Mouse (Mus musculus): Measurements from ENCODE around the gene Pcdh7. TPM values are rescaled to one million over a fixed set of nuclear protein-coding genes. Genes with fewer than 3 reads are reported as not detected.

The Pcdh7 gene
- polyA plus RNA-seq, 1 experiment from 2014 or later, result 16.8 TPM

GRCm38 (mm10) chr5:57821099-57821498 is 103.3 kb downstream of the Pcdh7 start:
- Histone ChIP-seq H3K4me1 (no peaks in the 10 kb centered on the region; the same call in 1 of the 2 replicates), H3K4me2 (replicated peaks) (no peak overlapping the region), H3K36me3 (no peaks in the 10 kb centered on the region), H3K9ac (no peak overlapping the region), H3K27me3 (no peaks in the 10 kb centered on the region), H3K4me3 (no peak overlapping the region), H3K27ac (0 out of 2 replicates have a peak overlapping the region, but pooled peaks have one; percentile 12), H3K9me3 (replicated peaks) (no peaks in the 10 kb centered on the region)
- 83% methylated on average over 8 of the region's 8 CpGs for WGBS
- 0 out of 2 replicates have a peak, but pooled peaks have one; percentile 19 for ATAC-seq (ENCODE audit: low FRiP score)

DNA sequence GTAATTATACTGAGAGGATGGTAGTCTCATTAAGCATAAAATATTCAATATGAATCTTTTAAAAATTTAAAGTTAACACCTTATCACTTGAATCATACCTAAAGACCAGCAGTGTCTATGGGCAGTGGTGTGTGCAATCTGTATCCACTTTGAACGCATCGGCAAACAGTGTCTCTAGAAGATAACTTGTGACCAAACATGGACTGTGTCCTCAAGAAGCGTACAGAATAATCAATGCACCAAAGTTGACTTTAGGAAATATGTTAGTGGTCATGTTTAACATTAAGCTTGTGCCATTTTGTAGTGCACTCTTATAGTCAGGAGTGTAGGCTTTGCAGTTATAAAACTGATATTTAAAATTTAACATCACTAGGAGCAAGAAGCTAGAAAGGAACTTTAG is 110.7 kb downstream of the Pcdh7 start:
- Histone ChIP-seq H3K4me3 (no peak overlapping the region), H3K27me3 (no peaks in the 10 kb centered on the region), H3K27ac (no peak overlapping the region), H3K4me1 (no peaks in the 10 kb centered on the region), H3K9me3 (replicated peaks) (no peaks in the 10 kb centered on the region), H3K36me3 (no peaks in the 10 kb centered on the region), H3K9ac (no peak overlapping the region), H3K4me2 (replicated peaks) (no peak overlapping the region)
- ATAC-seq (ENCODE audit: low FRiP score), result no peak
- WGBS, result 94% methylated on average over 3 of the region's 3 CpGs

- no peak overlapping the region for H3K4me2 ChIP-seq (replicated peaks)
- H3K4me3 ChIP-seq, result no peak overlapping the region
- ATAC-seq (ENCODE audit: low FRiP score), result no peak
- H3K27ac ChIP-seq, result no peak overlapping the region
- 70% methylated on average over 2 of the region's 2 CpGs for WGBS
- H3K4me1 ChIP-seq, result no peaks in the 10 kb centered on the region
- H3K9me3 ChIP-seq (replicated peaks), result no peaks in the 10 kb centered on the region
- no peak overlapping the region for H3K9ac ChIP-seq
- H3K36me3 ChIP-seq, result no peaks in the 10 kb centered on the region
- H3K27me3 ChIP-seq, result no peaks in the 10 kb centered on the region
Measured at GRCm38 (mm10) chr5:57837150-57837549, 119.4 kb downstream of the Pcdh7 start.

GRCm38 (mm10) chr5:57841357-57842119 is 123.8 kb downstream of the Pcdh7 start:
- no peaks in the 10 kb centered on the region for H3K36me3 ChIP-seq
- no peak for ATAC-seq (ENCODE audit: low FRiP score)
- H3K4me2 ChIP-seq (replicated peaks), result no peak overlapping the region
- H3K9ac ChIP-seq, result no peak overlapping the region
- H3K27ac ChIP-seq, result no peak overlapping the region
- no peaks in the 10 kb centered on the region for H3K9me3 ChIP-seq (replicated peaks)
- no peak overlapping the region for H3K4me3 ChIP-seq
- H3K4me1 ChIP-seq, result no peaks in the 10 kb centered on the region
- 75% methylated on average over 5 of the region's 5 CpGs for WGBS
- H3K27me3 ChIP-seq, result no peaks in the 10 kb centered on the region

DNA sequence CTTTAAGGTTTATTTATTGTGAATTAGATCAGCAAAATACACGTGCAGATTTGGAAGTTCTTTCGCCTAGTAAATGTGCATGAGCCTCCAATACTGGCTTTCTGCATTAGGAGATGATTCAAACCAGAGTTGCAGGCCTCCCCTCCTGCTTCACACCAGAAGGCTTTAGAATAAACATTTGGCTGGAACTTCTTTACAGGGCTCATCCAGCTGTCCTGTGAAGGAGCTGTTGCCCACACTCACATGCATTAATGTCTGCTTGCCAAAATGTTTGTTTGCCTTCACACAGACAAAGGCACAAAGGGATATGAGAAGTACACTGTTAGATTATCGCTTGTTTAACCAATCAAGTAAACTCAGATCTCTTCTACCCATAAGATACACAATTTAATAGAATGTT is 129.7 kb downstream of the Pcdh7 start:
- H3K27ac ChIP-seq, result no peak overlapping the region
- no peak overlapping the region for H3K4me2 ChIP-seq (replicated peaks)
- H3K9me3 ChIP-seq (replicated peaks), result no peaks in the 10 kb centered on the region
- no peaks in the 10 kb centered on the region for H3K4me1 ChIP-seq
- H3K36me3 ChIP-seq, result no peaks in the 10 kb centered on the region
- no peak overlapping the region for H3K9ac ChIP-seq
- no peak for ATAC-seq (ENCODE audit: low FRiP score)
- no peak overlapping the region for H3K4me3 ChIP-seq
- no peaks in the 10 kb centered on the region for H3K27me3 ChIP-seq
- WGBS, result 85% methylated on average over 3 of the region's 3 CpGs

DNA sequence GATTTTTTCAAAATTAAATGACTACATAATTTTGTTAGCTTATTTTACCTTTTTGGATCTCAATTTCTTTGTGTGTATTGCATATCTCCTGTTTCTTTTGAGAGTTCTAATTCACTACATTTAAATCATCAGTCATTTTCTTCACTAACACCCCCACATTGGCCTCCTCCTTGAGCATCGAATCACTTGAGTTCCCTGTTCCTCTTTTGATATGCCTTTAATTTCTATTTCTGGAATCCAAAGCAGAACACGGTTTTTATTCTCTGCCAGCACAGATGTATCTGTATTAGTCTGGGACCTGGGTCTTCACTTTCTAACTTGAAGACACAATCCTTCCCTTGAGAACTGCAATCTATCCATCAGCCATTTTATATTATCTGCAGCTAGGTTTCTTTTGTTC is 132.3 kb downstream of the Pcdh7 start:
- Histone ChIP-seq H3K36me3 (no peaks in the 10 kb centered on the region), H3K4me1 (no peaks in the 10 kb centered on the region), H3K9me3 (replicated peaks) (no peaks in the 10 kb centered on the region), H3K27ac (no peak overlapping the region), H3K9ac (no peak overlapping the region), H3K27me3 (no peaks in the 10 kb centered on the region), H3K4me2 (replicated peaks) (no peak overlapping the region), H3K4me3 (no peak overlapping the region)
- WGBS, result 79% methylated on average over 2 of the region's 2 CpGs
- no peak for ATAC-seq (ENCODE audit: low FRiP score)

- WGBS, result 82% methylated on average over 3 of the region's 3 CpGs
- no peak for ATAC-seq (ENCODE audit: low FRiP score)
- no peaks in the 10 kb centered on the region for H3K4me1 ChIP-seq
- no peaks in the 10 kb centered on the region for H3K27me3 ChIP-seq
- H3K9ac ChIP-seq, result no peak overlapping the region
- H3K9me3 ChIP-seq (replicated peaks), result no peaks in the 10 kb centered on the region
- no peaks in the 10 kb centered on the region for H3K36me3 ChIP-seq
- no peak overlapping the region for H3K4me2 ChIP-seq (replicated peaks)
- no peak overlapping the region for H3K27ac ChIP-seq
- H3K4me3 ChIP-seq, result no peak overlapping the region
Measured at GRCm38 (mm10) chr5:57857316-57857715, 139.5 kb downstream of the Pcdh7 start.

DNA sequence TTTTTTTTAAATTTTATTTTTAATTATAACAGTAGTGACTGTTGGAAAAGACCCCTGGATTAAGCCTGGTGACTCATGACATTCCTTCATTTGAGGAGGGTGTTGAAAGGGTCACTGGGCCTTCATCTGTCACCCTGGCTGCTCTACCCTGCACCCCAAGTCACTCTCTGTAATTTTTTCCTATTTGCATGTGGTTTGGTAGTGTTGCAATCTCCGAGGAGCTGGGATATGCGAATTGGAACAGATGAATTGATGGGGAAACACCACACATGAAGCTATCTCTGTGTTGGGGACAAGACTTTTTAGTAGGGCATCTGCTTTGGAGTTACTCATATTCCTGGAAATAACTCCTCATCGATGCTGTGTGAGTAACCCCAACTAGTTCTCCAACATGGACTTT is 146.5 kb downstream of the Pcdh7 start:
- H3K9me3 ChIP-seq (replicated peaks), result no peaks in the 10 kb centered on the region
- no peak overlapping the region for H3K4me3 ChIP-seq
- WGBS, result 86% methylated on average over 3 of the region's 3 CpGs
- no peaks in the 10 kb centered on the region for H3K36me3 ChIP-seq
- no peak for ATAC-seq (ENCODE audit: low FRiP score)
- H3K4me2 ChIP-seq (replicated peaks), result no peak overlapping the region
- peaks cover 3% of the 10 kb centered on the region; the same call in 1 of the 2 replicates for H3K4me1 ChIP-seq
- H3K9ac ChIP-seq, result no peak overlapping the region
- no peaks in the 10 kb centered on the region for H3K27me3 ChIP-seq
- no peak overlapping the region for H3K27ac ChIP-seq

GRCm38 (mm10) chr5:57865256-57865655 is 147.5 kb downstream of the Pcdh7 start:
- peaks cover 3% of the 10 kb centered on the region; the same call in 1 of the 2 replicates for H3K4me1 ChIP-seq
- 84% methylated on average over 3 of the region's 3 CpGs for WGBS
- ATAC-seq (ENCODE audit: low FRiP score), result no peak
- H3K9me3 ChIP-seq (replicated peaks), result no peaks in the 10 kb centered on the region
- H3K27ac ChIP-seq, result no peak overlapping the region
- no peaks in the 10 kb centered on the region for H3K36me3 ChIP-seq
- no peaks in the 10 kb centered on the region for H3K27me3 ChIP-seq
- H3K4me3 ChIP-seq, result no peak overlapping the region
- no peak overlapping the region for H3K9ac ChIP-seq
- H3K4me2 ChIP-seq (replicated peaks), result no peak overlapping the region

DNA sequence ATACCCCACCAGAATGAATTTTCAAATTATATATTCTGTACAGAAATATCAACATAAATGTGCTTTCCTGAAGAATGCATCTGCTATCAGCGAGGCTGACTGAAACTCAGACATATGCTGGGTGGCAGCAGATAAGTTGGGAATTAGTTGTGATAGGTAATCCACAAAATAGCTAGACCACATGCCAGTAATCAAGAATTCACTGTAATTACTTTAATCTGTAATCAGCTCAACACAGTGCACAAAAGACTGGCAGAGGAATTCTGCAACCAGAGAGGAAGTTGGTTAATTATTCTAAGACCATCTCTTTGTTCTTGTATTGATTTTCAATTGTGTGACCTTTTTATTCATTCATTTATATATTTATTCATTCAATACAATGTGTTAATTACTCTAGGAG is 148.3 kb downstream of the Pcdh7 start:
- H3K36me3 ChIP-seq, result no peaks in the 10 kb centered on the region
- H3K27me3 ChIP-seq, result no peaks in the 10 kb centered on the region
- H3K9me3 ChIP-seq (replicated peaks), result no peaks in the 10 kb centered on the region
- H3K4me3 ChIP-seq, result no peak overlapping the region
- H3K4me2 ChIP-seq (replicated peaks), result no peak overlapping the region
- peaks cover 3% of the 10 kb centered on the region; the same call in 1 of the 2 replicates for H3K4me1 ChIP-seq
- no peak for ATAC-seq (ENCODE audit: low FRiP score)
- 85% methylated on average over 1 of the region's 1 CpGs for WGBS
- H3K9ac ChIP-seq, result no peak overlapping the region
- H3K27ac ChIP-seq, result no peak overlapping the region

DNA sequence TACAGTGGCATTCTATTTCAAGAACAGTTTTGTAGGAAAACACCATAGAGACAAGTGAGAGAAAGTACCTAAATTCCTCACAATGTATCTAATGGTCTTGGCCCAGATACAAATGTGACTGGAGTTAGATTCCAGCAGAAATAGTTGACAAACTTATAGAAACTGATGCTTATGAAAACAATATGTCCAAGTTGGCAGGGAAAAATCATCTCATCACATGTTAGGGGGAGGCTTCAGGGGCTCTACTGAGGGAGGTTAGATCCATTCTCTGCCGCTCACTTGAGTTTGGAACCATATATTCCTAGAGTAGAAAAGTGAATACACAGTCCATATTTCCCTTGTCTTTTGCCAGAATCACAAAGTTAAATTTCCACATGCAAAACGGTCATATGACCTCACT is 150.1 kb downstream of the Pcdh7 start:
- no peak overlapping the region for H3K9ac ChIP-seq
- peaks cover 3% of the 10 kb centered on the region; the same call in 1 of the 2 replicates for H3K4me1 ChIP-seq
- no peaks in the 10 kb centered on the region for H3K9me3 ChIP-seq (replicated peaks)
- H3K36me3 ChIP-seq, result no peaks in the 10 kb centered on the region
- H3K4me2 ChIP-seq (replicated peaks), result no peak overlapping the region
- 85% methylated on average over 2 of the region's 2 CpGs for WGBS
- no peak for ATAC-seq (ENCODE audit: low FRiP score)
- H3K4me3 ChIP-seq, result no peak overlapping the region
- no peak overlapping the region for H3K27ac ChIP-seq
- no peaks in the 10 kb centered on the region for H3K27me3 ChIP-seq

DNA sequence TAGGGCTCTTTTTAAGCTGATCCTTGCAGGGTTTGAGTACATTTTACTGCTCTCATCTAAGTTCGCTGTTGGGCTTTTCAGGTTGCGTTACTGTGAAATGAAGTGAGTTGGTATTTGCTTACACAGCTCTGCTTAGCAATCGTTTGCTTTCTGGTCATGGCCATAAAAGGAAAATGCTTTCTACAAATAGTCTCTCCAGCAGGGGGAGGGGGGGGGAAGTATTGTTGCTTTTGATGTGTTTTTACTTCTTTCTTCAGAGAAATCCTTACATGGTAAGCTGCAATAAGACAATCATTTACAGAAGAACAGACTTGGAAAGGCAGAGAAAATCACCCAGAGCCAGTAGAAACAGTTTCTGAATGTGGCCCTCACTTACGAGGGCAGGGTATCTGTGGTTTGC is 150.9 kb downstream of the Pcdh7 start:
- peaks cover 3% of the 10 kb centered on the region; the same call in 1 of the 2 replicates for H3K4me1 ChIP-seq
- H3K36me3 ChIP-seq, result no peaks in the 10 kb centered on the region
- 59% methylated on average over 4 of the region's 4 CpGs for WGBS
- no peak overlapping the region for H3K4me3 ChIP-seq
- H3K9me3 ChIP-seq (replicated peaks), result no peaks in the 10 kb centered on the region
- H3K27me3 ChIP-seq, result no peaks in the 10 kb centered on the region
- no peak overlapping the region for H3K9ac ChIP-seq
- H3K4me2 ChIP-seq (replicated peaks), result no peak overlapping the region
- ATAC-seq (ENCODE audit: low FRiP score), result no peak
- no peak overlapping the region for H3K27ac ChIP-seq

DNA sequence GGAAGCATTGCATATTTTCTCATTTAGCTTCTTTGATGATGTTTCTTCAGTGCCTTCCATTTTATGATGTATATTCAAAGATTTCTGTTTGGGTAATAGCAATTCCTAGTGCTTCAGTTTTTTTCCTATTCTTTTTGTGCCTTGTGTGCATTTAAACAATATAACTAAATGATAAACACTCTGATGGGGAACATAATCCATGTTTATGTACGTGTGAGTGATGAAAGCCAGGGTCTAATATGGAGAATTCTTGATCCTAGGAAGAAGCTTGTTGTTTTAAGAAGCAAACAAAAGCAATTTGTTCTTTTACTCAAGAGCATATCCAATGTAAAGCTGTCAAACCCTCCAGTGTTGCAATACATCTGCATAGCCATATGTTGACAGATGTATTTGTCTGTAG is 153.0 kb downstream of the Pcdh7 start:
- no peak overlapping the region for H3K4me2 ChIP-seq (replicated peaks)
- no peak overlapping the region for H3K27ac ChIP-seq
- no peak for ATAC-seq (ENCODE audit: low FRiP score)
- no peak overlapping the region for H3K9ac ChIP-seq
- WGBS, result 82% methylated on average over 1 of the region's 1 CpGs
- no peaks in the 10 kb centered on the region for H3K9me3 ChIP-seq (replicated peaks)
- no peaks in the 10 kb centered on the region for H3K36me3 ChIP-seq
- H3K4me3 ChIP-seq, result no peak overlapping the region
- peaks cover 3% of the 10 kb centered on the region; the same call in 1 of the 2 replicates for H3K4me1 ChIP-seq
- H3K27me3 ChIP-seq, result no peaks in the 10 kb centered on the region

All from hindbrain, embryonic 12.5 days (tissue).